Mouse (Mus musculus) lung, postnatal 25 days (tissue): ENCODE measurements around the gene Frrs1l.
A peak's percentile ranks its signal among the peaks of the same experiment; 100 is the strongest.

ENCODE experiments used
- DNase-seq: peaks from one replicate; pipeline ENCODE4 v3.0.0; 2022; ENCODE audit warnings: low spot score

Frrs1l gene

DNA sequence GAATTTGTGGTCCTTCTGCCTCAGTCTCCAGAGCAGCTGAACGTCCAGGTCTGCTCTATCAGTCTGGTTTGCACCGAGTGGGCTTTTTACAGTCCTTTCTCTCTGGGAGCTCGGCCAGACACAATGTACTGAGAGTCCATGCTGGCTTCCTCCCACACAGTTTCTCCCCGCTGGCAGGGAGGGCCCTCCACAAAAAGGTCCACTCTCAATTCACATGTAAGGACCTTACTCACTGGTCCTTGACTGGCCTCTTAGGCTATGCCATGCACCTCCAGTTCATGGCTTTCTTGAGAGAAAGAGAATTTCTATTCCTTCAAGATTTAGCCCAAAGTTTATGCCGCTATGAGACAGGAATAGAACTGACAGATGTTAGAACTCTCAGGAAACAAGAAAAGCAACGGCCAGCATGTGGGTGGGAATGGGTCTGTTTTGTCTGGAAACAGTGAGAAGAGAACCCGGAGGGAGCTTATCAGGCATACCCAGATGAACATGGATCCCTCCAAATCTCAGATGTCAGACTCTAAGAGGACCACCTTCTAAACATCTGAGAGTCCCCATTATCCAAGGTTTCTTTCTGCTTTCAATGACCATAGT, 24.5 kb downstream of the Frrs1l start:
- DNase-seq, result no peak

- DNase-seq, result no peak
These were observed 26.5 kb downstream of the Frrs1l start for GRCm38 (mm10) chr4:56963687-56964086.

DNA sequence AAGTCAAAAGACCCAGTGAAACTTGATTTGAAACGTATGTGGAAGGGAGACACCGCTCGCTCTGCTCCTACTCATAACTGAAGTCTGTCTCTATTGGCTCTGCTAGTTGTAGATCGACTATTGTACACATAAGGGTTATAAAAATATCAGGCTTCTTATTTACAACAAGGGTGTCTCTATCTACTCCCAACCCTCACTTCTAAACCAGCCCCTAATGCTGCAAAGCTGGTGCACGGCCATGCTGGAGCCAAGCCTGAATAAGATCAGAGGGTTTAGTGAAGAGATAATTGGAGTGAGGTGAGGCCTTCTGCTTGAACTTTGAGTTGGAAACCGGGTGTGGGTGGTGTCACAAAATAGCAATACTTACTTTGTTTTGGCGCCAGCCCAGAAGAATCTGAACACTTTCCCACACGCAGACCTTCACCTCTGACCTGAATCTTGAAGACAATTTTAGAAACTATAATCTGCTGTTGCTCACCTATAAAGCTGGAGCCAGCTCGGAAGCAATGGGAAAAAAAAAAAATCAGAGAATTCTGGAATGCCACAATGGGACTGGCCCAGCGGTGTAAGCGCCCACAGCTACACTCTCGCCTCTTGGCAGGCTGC, 28.8 kb downstream of the Frrs1l start:
- no peak for DNase-seq

- DNase-seq, result no peak
These were observed 32.7 kb downstream of the Frrs1l start for GRCm38 (mm10) chr4:56957518-56957917.

GRCm38 (mm10) chr4:56953235-56953634, 37.0 kb downstream of the Frrs1l start:
- DNase-seq, result no peak

GRCm38 (mm10) chr4:56951701-56952100, 38.5 kb downstream of the Frrs1l start:
- DNase-seq, result no peak

GRCm38 (mm10) chr4:56949494-56949893, 40.7 kb downstream of the Frrs1l start:
- DNase-seq, result no peak

DNA sequence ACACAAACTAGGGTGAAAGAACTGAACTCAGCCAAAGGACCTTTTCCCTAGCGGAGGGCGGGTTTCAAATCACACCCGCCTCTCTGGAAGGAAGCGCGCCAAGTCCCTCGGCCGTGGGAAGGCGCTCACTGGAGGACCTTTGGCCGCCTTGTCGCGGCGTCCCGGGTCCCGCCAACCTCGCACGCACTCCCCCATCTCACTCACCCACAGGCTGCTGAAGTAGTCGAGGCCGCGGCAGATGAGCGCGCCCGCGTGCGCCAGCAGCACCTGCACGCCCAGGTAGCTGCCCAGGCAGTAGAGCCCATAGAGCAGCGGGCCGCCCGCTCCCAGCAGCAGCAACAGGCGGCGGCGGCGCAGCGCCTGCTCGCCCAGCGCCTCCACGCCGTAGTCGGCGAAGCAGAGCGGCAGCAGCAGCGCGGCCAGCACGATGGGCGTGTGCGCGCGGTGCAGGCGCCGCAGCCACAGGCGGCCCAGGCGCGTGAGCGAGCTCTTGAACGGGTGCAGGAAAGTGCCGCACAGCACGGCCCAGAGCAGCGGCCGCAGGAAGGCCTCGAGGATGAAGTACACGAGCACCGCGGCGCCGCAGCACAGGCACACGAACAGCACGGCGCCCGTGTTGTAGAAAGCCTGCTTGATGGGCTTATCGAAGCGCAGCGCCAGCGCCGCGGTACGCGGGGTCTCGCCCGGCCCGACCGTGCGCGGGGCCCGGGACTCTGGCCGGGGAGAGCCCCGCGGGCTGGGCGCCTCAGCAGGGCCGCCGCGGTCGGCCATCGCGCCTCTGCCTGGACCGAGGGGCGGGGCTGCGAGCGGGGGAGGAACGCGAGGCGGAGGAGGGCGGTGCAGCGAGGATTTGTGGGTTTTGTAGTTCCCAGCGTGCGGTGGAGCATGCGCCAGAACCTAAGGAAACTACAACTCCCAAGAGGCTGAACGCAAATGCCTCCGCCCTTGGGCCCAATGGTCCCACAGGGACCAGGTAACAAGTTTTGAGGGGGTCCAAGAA, 43.2 kb downstream of the Frrs1l start, which contains the start of gene Tmem245:
Gene Tmem245 (minus strand): TSS at position 797 of the 1,000 bp plus-strand sequence.
- peak; percentile 96 for DNase-seq

DNA sequence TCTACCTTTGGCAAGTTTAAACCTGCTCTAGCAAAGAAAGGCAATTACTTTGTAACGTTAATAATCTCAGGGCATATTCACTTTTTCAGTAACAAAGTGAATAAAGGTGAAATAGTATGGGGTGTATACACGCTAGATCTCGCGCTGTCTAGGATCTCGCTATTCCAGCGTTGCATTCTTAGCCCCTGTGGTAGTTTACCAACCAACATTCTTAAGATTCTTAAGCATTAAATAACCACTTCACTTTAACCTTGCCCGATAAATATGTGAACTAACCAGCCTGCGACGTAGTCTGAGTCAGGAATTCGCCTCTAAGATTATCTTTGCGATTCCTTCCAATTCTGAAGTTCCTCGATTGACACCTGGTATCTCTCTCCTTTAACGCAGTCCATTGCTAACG, 44.0 kb downstream of the Frrs1l start:
- DNase-seq, result peak; percentile 48

GRCm38 (mm10) chr4:56944286-56944685, 45.9 kb downstream of the Frrs1l start:
- no peak for DNase-seq

- DNase-seq, result peak; percentile 89
These were observed 46.9 kb downstream of the Frrs1l start for GRCm38 (mm10) chr4:56943258-56943657.

DNA sequence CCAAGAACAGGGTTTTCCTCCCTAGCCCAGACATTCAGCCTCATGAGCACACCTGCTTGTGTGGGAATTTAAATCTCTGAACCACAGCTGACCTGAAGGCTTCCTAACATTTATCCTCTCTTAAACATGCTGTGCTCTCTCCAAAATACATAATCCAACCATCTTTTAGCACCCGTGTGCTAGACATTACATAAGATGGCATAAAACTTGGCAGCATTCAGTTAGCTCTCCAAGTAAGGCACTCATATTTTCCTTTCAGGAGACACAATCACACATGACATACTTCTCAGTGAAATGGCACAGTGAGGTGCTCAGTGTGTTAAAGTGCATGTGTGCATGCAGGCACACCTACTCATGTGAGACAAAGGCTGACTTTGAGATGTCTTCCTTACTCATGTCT, 47.6 kb downstream of the Frrs1l start:
- peak; percentile 59 for DNase-seq

DNA sequence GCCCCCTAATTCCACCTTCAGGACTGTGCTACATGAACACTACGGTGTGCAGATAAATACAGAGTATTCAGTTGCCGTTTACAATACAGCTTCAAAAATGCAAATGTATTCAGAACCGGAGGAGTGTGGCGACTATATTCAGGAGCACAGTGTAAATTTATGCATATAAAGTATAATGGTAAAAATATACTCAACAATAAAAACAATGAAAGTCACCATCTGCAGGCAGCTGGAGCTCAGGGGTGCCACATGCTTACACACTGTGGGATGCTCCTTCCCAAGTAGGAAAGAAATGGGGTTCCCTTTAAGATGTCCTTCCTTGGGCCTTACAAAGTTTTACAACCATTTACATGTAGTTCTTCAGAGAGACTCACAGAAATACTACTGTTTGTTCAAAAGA, 48.7 kb downstream of the Frrs1l start:
- no peak for DNase-seq

GRCm38 (mm10) chr4:56937136-56937535, 53.1 kb downstream of the Frrs1l start:
- no peak for DNase-seq

DNA sequence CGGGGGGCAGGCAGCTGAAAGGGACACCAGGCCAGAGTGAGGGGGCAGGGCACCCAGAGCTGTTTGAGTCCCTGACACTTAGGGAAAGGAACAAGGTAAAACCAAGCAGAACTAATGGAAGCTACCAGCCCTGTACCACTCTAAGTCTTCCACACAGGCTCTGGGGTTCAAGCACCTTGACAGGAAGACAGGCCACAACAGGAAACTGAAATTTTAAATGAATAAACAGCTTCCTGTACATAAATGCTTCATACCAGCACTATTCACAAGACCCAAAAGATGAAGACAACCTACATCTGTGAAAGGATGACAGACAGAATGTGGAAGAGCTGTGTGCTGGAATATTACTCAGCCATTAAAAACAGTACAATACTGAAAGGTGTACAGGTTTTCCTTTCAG, 54.9 kb downstream of the Frrs1l start:
- no peak for DNase-seq

DNA sequence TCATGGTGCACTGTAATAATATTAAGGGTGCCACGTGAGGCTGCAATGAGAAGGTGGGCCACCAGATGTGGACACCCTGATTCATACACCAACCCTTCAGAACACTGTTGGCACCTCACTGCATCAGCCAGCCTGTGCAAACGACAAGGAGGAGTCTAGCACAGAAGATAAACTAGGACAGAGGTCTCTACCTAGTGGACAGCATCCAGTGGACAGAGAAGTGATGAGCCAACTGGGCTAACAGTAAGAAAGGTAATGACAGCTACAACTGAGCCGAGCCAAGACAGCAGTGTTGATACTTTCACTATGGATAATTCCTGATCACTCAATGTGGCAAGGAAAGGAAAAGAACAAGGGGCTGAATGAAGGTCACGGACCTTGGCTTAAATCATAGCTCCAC, 57.0 kb downstream of the Frrs1l start:
- no peak for DNase-seq

- DNase-seq, result no peak
These were observed 58.1 kb downstream of the Frrs1l start for GRCm38 (mm10) chr4:56932096-56932495.

GRCm38 (mm10) chr4:56930312-56930711, 59.9 kb downstream of the Frrs1l start:
- no peak for DNase-seq

GRCm38 (mm10) chr4:56926971-56927370, 63.2 kb downstream of the Frrs1l start:
- no peak for DNase-seq

GRCm38 (mm10) chr4:56922229-56922628, 68.0 kb downstream of the Frrs1l start:
- DNase-seq, result no peak

- no peak for DNase-seq
These were observed 74.4 kb downstream of the Frrs1l start for GRCm38 (mm10) chr4:56915732-56916325.

- no peak for DNase-seq
These were observed 75.4 kb downstream of the Frrs1l start for GRCm38 (mm10) chr4:56914761-56915160.
